Mouse (Mus musculus) central nervous system, embryonic 14 days (tissue): Measurements from ENCODE around the gene Acad12. TPM values are rescaled to one million over a fixed set of nuclear protein-coding genes. Genes with fewer than 3 reads are reported as not detected.

Source experiments
- polyA plus RNA-seq: library from polyadenylated mRNA; depleted of rRNA; stranded (reverse); fragments of >200 nt; gene quantifications from 2 replicates; pipeline ENCODE4 v1.2.3, GENCODE M21; 2012; rRNA removed

Gene Acad12
- 1.7 and 2.5 TPM in 2 replicates for polyA plus RNA-seq

DNA sequence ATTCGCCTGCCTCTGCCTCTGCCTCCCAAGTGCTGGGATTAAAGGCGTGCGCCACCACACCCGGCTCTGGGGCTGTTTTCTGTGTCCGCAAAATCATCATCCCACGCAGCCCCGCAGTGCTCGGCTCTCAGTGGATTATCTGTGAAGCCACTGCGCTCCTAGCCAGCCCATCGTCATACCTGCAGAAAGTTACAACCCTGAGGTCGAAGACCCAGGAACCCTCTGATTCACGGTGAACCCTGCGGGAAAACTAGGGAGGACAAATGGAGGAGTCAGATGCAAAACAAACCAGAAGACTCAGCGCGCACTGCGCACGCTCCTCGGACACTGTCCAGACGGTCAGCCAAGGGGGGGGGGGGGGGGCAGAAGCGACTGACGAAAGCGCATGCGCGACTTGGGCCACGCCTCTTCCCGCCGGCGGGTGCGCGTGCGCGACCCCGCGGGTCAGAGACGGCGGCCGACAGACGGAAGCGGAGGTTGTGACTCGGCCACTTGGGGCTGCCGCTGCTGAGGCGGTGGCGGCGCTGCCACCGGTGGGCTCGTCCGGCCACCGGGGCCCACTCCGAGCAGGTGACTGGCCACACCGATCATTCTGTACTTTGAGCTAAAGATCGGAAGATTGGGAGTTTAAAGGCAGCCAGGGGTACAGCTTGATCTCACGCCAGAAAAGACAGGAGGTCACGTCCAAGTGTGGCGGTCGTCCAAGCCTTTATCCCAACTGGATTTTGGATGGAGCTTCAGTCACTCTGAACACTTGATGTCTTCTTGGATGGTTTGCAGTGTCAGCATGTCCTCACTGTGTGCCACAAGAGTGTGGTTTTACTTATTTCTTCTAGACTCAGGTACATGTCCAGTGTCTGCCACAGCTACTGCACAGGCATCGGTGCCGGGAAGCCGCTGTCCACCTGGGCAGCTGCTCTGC is at the start of gene Acad12:
Gene Acad12 (minus strand): TSS at position 347 of the 922 bp plus-strand sequence.

DNA sequence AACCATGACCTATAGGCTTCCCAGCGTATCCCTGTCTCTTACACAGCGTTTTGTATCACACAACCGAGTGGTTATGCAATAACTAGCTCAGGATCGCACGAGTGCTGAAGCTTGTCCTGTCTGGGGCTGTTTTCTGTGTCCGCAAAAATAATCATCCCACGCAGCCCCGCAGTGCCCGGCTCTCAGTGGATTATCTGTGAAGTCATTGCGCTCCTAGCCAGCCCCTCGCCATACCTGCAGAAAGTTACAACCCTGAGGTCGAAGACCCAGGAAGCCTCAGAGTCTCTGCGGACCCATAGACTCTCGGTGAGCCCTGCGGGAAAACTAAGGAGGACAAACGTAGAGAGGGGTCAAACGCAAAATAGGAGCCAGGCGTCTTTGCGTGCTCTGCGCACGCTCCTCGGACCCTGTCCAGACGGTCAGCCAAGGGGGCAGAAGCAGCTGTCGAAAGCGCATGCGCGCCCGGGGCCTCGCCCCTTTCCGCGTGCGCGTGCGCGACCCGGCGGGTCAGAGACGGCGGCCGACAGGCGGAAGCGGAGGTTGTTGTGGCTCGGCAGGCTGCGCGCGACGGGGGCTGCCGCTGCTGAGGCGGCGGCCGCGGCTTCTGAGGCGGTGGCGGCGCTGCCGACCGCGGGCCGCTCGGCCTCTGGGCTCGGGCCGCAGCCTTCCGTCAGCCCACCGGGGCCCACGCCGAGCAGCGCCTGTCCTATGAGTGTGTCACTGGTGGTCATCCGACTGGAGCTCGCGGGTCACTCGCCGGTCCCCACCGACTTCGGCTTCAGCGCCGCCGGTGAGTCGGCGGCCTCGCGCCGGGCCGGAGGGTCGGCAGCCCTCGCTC is 41.5 kb upstream of the Acad12 start, which contains the start of the genes Acad10 and Brap:
Gene Acad10 (minus strand): TSS at position 456 of the 838 bp plus-strand sequence.
Gene Brap (plus strand): TSS at position 505 of the 838 bp plus-strand sequence.

DNA sequence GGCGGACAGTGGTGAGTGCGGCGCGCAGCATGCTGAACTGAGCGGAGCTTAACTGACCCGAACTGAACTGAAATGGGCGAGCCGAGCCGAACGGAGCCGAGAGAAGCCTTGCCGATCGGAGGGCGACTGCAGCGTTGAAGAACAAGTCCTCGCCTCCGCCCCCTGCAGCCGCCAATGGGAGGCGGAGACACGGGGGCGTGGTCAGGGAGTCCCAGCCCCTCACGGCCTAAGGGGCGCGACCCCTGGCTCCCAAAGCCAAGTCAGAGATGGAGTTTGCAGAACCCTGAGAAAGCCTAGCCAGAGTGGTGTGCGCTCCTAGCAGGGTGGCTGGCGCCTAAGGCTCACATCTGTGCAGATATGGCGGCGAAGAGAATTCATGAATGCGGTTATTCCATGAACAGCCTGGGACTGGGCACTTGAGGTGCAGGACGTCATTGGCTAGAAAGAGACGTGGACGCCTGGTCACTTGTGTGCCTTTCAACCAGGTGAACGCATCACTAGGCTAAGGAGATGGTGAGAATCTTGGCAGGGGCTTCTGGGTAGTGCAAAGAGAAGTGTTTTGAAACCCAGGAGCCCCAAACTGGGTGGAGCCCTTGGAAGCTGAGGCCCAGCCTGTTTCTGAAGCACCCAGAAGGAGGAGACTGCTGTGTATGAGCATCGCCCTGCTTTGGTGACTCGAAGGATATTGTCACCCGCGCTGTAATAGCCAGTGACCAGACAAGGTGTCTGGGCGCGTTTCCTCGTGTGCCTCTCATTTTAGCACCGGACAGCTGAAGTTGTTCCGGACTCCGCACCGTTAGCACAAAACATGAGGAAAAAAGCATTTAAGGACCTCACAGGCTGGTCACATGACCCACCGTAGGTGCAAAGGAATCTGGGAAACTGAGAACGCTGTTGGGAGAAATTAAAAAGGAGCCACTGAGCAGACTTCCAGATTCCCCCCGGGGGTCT is 25.0 kb downstream of the Acad12 start, which contains the start of gene Aldh2:
Gene Aldh2 (minus strand): TSS at position 374 of the 951 bp plus-strand sequence.

Other genes starting within 250 kb of the Acad12 start
- gene Trafd1, start 233.3 kb downstream of the Acad12 start, polyA plus RNA-seq, result 167 and 181 TPM in 2 replicates
- gene Naa25, start 221.0 kb downstream of the Acad12 start, polyA plus RNA-seq, result 25.9 and 28.1 TPM in 2 replicates
- 1.0 and 1.5 TPM in 2 replicates for gene Tmem116, start 167.0 kb downstream of the Acad12 start, polyA plus RNA-seq
- 135 and 148 TPM in 2 replicates for gene Erp29, start 166.4 kb downstream of the Acad12 start, polyA plus RNA-seq
- not detected in 2 replicates for gene Adam1b, start 115.5 kb downstream of the Acad12 start, polyA plus RNA-seq
- gene Adam1a, start 73.5 kb downstream of the Acad12 start, polyA plus RNA-seq, result 33.9 and 34.1 TPM in 2 replicates
- gene Gm42878, start 73.5 kb downstream of the Acad12 start, polyA plus RNA-seq, result 0.28 and 0.39 TPM in 2 replicates
- gene Mapkapk5, start 73.0 kb downstream of the Acad12 start, polyA plus RNA-seq, result 129 and 142 TPM in 2 replicates
- 127 and 168 TPM in 2 replicates for gene Aldh2, start 25.1 kb downstream of the Acad12 start, polyA plus RNA-seq
- 1.8 and 2.1 TPM in 2 replicates for gene Acad10, start 41.6 kb upstream of the Acad12 start, polyA plus RNA-seq
- 34.7 and 37.6 TPM in 2 replicates for gene Brap, start 41.6 kb upstream of the Acad12 start, polyA plus RNA-seq
- 150 and 171 TPM in 2 replicates for gene Atxn2, start 92.4 kb upstream of the Acad12 start, polyA plus RNA-seq
- 9.7 and 12.6 TPM in 2 replicates for gene Sh2b3, start 218.7 kb upstream of the Acad12 start, polyA plus RNA-seq
- gene Pheta1, start 230.0 kb upstream of the Acad12 start, polyA plus RNA-seq, result 41.7 and 46.6 TPM in 2 replicates